Mouse (Mus musculus) left cerebral cortex, postnatal 25 days (tissue): ENCODE measurements around the gene Vmn1r46. TPM values are rescaled to one million over a fixed set of nuclear protein-coding genes. Genes with fewer than 3 reads are reported as not detected.
"Not testable (repeated sequence)": the region's sequence is repeated elsewhere in the genome, so short reads cannot be mapped to it uniquely, and the experiment has no call there.

Source experiments
- DNase-seq, 2 experiments: peaks; one replicate each; pipeline ENCODE4 v3.0.0; 2022; ENCODE audit warnings: low spot score in 2 of 2, mixed read lengths in 1 of 2
- intact Hi-C: fragments of 180-260 bp; cut with DNase I; formaldehyde crosslinking; loops from one replicate; pipeline ENCODE4 v1.15.1; 2025
- total RNA-seq, 2 experiments: library from RNA; stranded (reverse); gene quantifications; 2 replicates each; pipeline ENCODE4 v1.2.3; 2021

Gene Vmn1r46
- not detected for total RNA-seq

DNA sequence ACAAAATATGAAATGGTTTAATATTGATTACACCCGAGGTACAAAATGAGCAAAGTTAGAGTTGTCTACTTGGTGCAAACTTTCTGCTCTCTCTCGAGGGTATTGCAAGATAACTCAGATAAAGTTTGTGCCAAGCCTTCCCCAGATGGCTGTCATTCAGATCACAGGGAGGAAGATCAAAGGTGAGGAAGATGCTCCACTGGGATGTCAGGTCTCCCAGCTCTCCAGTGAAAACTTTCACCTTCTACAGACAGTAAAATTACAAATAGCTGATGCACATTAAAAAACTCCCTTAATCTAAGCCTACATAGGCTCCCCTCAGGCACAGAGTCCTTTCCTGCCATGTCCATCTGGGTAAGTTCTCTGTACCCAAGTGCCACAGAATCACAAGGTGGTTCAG is at the start of gene Vmn1r46:
Gene Vmn1r46 (plus strand): TSS at position 301 of the 400 bp plus-strand sequence.
- intact Hi-C loops = no loop called here
- no peak for DNase-seq

DNA sequence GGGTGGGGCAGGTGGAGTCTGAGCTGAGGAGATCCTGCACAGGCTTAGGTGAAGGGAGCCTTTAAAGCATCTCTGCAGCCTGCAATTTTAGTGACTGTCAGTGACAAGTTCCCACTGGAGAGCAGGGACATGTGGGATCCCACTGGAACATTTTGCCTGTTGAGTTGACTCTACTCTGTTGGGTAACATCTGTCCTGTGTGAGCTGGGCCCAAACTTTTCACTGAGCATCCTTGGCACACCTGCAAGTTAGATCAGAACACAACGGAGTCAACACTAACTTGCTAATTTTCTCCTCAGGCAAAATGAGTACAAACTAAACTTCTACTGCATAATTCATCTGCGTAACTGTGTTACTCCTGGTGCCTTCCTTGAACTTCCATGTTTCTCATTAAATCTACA is 28.6 kb upstream of the Vmn1r46 start, which contains the start of gene Vmn1r45:
Gene Vmn1r45 (minus strand): TSS at position 101 of the 400 bp plus-strand sequence.
- intact Hi-C loops, DNase-seq: not testable (repeated sequence)

DNA sequence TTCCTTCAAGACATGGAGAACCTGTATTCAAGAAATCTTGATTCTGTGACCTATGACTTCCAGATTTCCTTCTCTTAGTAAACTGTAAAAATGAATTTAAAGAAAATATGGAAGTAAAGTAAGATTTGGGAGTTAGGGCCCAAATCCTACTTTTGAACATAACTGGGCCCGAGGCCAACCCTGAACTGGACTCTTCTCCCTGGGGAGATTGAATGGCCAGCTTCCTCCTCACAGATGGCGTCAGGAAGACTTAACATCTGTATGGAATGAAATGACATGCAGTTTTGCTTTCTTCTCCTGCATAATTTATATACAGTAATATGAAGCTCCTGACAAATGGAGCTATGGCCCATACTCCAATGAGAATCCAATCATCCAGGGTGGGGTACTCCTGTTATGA is 28.2 kb upstream of the Vmn1r46 start:
- no peak for DNase-seq
- intact Hi-C loops = no loop called here

DNA sequence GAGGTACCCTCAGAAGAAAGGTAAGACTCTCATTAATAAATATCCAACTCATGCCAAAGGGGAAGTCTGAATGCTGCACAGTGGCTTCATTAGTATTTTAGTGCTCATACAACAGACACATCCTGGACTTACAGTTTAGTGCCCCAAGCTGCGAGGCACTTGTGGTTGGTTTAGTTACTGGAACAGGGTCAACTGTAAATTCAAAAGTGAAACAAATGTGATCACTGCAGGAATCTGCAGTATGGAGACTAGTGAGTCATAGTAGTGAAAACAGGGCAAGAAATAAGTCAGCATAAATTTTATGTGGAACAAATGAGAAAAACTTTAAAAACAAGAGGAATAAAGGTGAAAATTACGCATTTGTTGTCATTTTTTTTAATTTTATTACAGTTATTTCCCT is 15.6 kb upstream of the Vmn1r46 start:
- intact Hi-C loops = no loop called here

DNA sequence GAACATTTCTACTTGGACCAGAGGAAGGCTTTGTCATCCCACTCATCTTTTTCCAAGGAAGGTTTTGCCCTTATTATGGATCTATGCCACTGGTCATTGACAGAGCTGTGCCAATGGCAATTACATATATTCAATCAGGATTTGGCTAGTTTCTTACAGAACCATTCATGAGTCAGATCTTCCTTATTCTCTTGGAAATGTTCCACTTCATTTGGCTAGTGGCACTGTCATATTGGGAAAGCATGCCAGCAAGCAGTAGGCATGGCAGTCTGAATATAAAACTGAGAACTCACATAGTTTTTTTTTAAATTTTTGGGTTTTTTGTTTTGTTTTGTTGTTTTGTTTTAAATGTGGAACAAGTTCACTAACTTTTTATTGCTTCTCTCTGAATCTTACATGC is 2.8 kb upstream of the Vmn1r46 start:
- intact Hi-C loops = no loop called here
- DNase-seq = no peak

More for the DNA sequence above, 15.6 kb upstream of the Vmn1r46 start:
- no peak for DNase-seq

DNA sequence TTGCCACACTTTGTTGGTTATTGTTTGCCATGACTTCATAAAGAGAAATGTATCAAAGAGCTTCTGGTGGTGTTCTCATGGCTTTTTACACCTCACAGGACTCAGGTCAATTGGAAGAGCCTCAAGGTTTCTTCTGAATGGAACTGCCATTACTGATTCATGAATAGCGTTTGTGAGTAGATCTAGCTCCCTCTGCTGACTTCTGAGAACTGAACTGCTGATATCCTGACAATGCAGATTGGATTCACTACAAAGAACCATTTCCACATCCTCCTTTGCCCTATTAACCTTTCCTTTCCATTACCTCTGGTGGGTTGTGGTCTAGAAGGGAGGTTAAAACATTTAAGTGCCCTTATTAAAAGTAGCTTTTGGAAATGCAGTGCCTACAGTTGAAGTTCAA is 16.9 kb downstream of the Vmn1r46 start:
- intact Hi-C loops = no loop called here
- no peak for DNase-seq

DNA sequence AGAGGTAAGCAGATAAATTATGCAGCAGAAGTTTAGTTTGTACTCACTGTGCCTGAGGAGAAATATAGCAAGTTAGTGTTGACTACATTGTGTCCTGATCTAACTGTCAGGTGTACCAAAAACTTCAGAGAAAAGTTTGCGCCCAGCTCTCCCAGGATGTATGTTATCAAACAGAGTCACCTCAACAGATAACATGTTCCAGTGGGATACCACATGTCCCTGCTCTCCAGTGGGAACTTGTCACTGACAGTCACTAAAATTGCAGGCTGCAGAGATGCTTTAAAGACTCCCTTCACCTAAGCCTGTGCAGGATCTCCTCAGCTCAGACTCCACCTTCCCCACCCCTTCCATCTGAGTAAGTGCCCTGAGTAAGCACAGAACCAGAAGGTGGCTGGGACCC is 46.7 kb downstream of the Vmn1r46 start, which contains the start of gene Vmn1r47:
Gene Vmn1r47 (plus strand): TSS at position 301 of the 400 bp plus-strand sequence.
- DNase-seq, intact Hi-C loops: not testable (repeated sequence)

Other genes starting within 250 kb of the Vmn1r46 start
- gene Vmn1r41, start 228.5 kb upstream of the Vmn1r46 start, total RNA-seq = not detected
- not detected for gene Vmn1r42, start 92.9 kb upstream of the Vmn1r46 start, total RNA-seq
- gene Vmn1r43, start 92.9 kb upstream of the Vmn1r46 start, total RNA-seq = not detected
- not detected for gene Vmn1r44, start 85.7 kb upstream of the Vmn1r46 start, total RNA-seq
- not detected for gene Vmn1r45, start 28.7 kb upstream of the Vmn1r46 start, total RNA-seq
- not detected for gene Vmn1r47, start 46.8 kb downstream of the Vmn1r46 start, total RNA-seq
- not detected for gene Vmn1r48, start 67.5 kb downstream of the Vmn1r46 start, total RNA-seq
- gene Vmn1r49, start 109.2 kb downstream of the Vmn1r46 start, total RNA-seq = not detected
- gene Vmn1r50, start 132.1 kb downstream of the Vmn1r46 start, total RNA-seq = not detected
- gene Vmn1r51, start 153.3 kb downstream of the Vmn1r46 start, total RNA-seq = not detected
- not detected for gene Vmn1r52, start 205.5 kb downstream of the Vmn1r46 start, total RNA-seq
- gene V1ra8, start 233.5 kb downstream of the Vmn1r46 start, total RNA-seq = not detected